Mouse (Mus musculus) liver, embryonic 14.5 days (tissue): Measurements from ENCODE around the gene Cdk2.

Experiments
- CTCF ChIP-seq: IDR thresholded peaks from 2 replicates; pipeline ENCODE4 v1.5.1; 2016; ENCODE audit warnings: antibody characterized with exemption, low read depth, control low read depth
- EP300 ChIP-seq: IDR thresholded peaks from 2 replicates; pipeline ENCODE4 v1.6.1; 2016; ENCODE audit warnings: antibody characterized with exemption, low read depth

- TF ChIP-seq CTCF, result no peak
- TF ChIP-seq EP300, result peak; percentile 44
Observed at GRCm38 (mm10) chr10:128665307-128665706, 39.5 kb downstream of the Cdk2 start.
